Mouse (Mus musculus) regulatory T cell (primary cell): ENCODE measurements around the gene Uqcc2.

Experiments used
- in situ Hi-C: fragments of 300-600 bp; cut with MboI, MseI; formaldehyde crosslinking; loops from one replicate; pipeline ENCODE4 v1.15.1; 2025; ENCODE audit warnings: high pct_unique_total_duplicates

The Uqcc2 gene

GRCm38 (mm10) chr17:27123813-27124375 is 9.8 kb downstream of the Uqcc2 start:
- in situ Hi-C loops, result no loop called here

- in situ Hi-C loops, result no loop called here
These were observed 10.6 kb downstream of the Uqcc2 start for GRCm38 (mm10) chr17:27123103-27123502.

- in situ Hi-C loops, result no loop called here
These were observed 11.0 kb downstream of the Uqcc2 start for GRCm38 (mm10) chr17:27122701-27123100.

GRCm38 (mm10) chr17:27121781-27122180 is 11.9 kb downstream of the Uqcc2 start:
- in situ Hi-C loops, result no loop called here

GRCm38 (mm10) chr17:27121266-27121665 is 12.4 kb downstream of the Uqcc2 start:
- in situ Hi-C loops, result no loop called here

- in situ Hi-C loops, result no loop called here
These were observed 13.1 kb downstream of the Uqcc2 start for GRCm38 (mm10) chr17:27120561-27121024.

GRCm38 (mm10) chr17:27119954-27120353 is 13.8 kb downstream of the Uqcc2 start:
- in situ Hi-C loops, result no loop called here

GRCm38 (mm10) chr17:27119540-27119895 is 14.2 kb downstream of the Uqcc2 start:
- in situ Hi-C loops, result no loop called here

- in situ Hi-C loops, result no loop called here
These were observed 14.8 kb downstream of the Uqcc2 start for GRCm38 (mm10) chr17:27118676-27119539.

- in situ Hi-C loops, result no loop called here
These were observed 23.6 kb downstream of the Uqcc2 start for GRCm38 (mm10) chr17:27110072-27110471.

- in situ Hi-C loops, result no loop called here
These were observed 25.8 kb downstream of the Uqcc2 start for GRCm38 (mm10) chr17:27107936-27108335.

- in situ Hi-C loops, result no loop called here
These were observed 27.0 kb downstream of the Uqcc2 start for GRCm38 (mm10) chr17:27106745-27107144.

- in situ Hi-C loops, result no loop called here
These were observed 27.8 kb downstream of the Uqcc2 start for GRCm38 (mm10) chr17:27105698-27106470.

GRCm38 (mm10) chr17:27101675-27102074 is 32.0 kb downstream of the Uqcc2 start:
- in situ Hi-C loops, result no loop called here

GRCm38 (mm10) chr17:27095690-27096089 is 38.0 kb downstream of the Uqcc2 start:
- in situ Hi-C loops, result no loop called here

GRCm38 (mm10) chr17:27090068-27090467 is 43.6 kb downstream of the Uqcc2 start:
- in situ Hi-C loops, result no loop called here

- in situ Hi-C loops, result no loop called here
These were observed 46.3 kb downstream of the Uqcc2 start for GRCm38 (mm10) chr17:27087426-27087825.

GRCm38 (mm10) chr17:27085676-27086075 is 48.0 kb downstream of the Uqcc2 start:
- in situ Hi-C loops, result no loop called here

GRCm38 (mm10) chr17:27083601-27084000 is 50.1 kb downstream of the Uqcc2 start:
- in situ Hi-C loops, result loop anchor here (5.0 kb wide), 1 partner anchor 81 kb away; no protein-coding TSS in a partner anchor

GRCm38 (mm10) chr17:27082796-27083195 is 50.9 kb downstream of the Uqcc2 start:
- in situ Hi-C loops, result loop anchor here (5.0 kb wide), 1 partner anchor 80 kb away; no protein-coding TSS in a partner anchor

- in situ Hi-C loops, result loop anchor here (5.0 kb wide), 1 partner anchor 80 kb away; no protein-coding TSS in a partner anchor
These were observed 51.8 kb downstream of the Uqcc2 start for GRCm38 (mm10) chr17:27081868-27082267.

GRCm38 (mm10) chr17:27078499-27078898 is 55.2 kb downstream of the Uqcc2 start:
- in situ Hi-C loops, result no loop called here
